Mouse (Mus musculus) olfactory bulb, adult 2 months (tissue): ENCODE measurements at regions not wholly inside any gene's neighbourhood (a gene's known extent, or its start where the extent isn't known, plus 50 kb on each side); places are given as distances from the start of the nearest gene placed in this dataset.

ENCODE experiments used
- CTCF ChIP-seq: fragments of 200-500 bp; IDR thresholded peaks from 2 replicates; pipeline ENCODE4 v1.5.1; 2012; ENCODE audit warnings: low read depth, mild to moderate bottlenecking, low read length, moderate library complexity; ENCODE audit not compliant: insufficient read depth
- POLR2A ChIP-seq: fragments of 200-500 bp; IDR thresholded peaks from 2 replicates; pipeline ENCODE4 v1.6.1; 2012; ENCODE audit warnings: mild to moderate bottlenecking, low read depth, low read length, moderate library complexity; ENCODE audit not compliant: insufficient read depth

- TF ChIP-seq POLR2A (no peak), CTCF (no peak)
These were observed 58.6 kb upstream of the Calcoco1 start for GRCm38 (mm10) chr15:102780626-102781025.
